Mouse (Mus musculus): ENCODE measurements at regions not wholly inside any gene's neighbourhood (a gene's known extent, or its start where the extent isn't known, plus 50 kb on each side); places are given as distances from the start of the nearest gene placed in this dataset.

GRCm38 (mm10) chr10:109358812-109359211 is 348.0 kb upstream of the Syt1 start:
- no peak for TF ChIP-seq CTCF (IDR thresholded peaks at IDR 0.05; ENCODE audit: borderline replicate concordance, insufficient read depth, low read depth, low read length)
- no peak for TF ChIP-seq POLR2A (IDR thresholded peaks at IDR 0.05; ENCODE audit: borderline replicate concordance, insufficient read depth, low read length)
